Mouse (Mus musculus) ES-Bruce4 (cell line): ENCODE measurements around the gene Ak9.

Experiments used
- CTCF ChIP-seq: IDR thresholded peaks from one replicate; pipeline ENCODE4 v1.8.1; 2011; ENCODE audit warnings: low read depth, low read length
- EP300 ChIP-seq: IDR thresholded peaks from 2 replicates; pipeline ENCODE4 v1.6.1; 2011; ENCODE audit warnings: low read depth, low read length; ENCODE audit not compliant: insufficient read depth
- POLR2A ChIP-seq: IDR thresholded peaks from one replicate; pipeline ENCODE4 v1.8.1; 2011; ENCODE audit warnings: low read length; ENCODE audit not compliant: insufficient read depth

DNA sequence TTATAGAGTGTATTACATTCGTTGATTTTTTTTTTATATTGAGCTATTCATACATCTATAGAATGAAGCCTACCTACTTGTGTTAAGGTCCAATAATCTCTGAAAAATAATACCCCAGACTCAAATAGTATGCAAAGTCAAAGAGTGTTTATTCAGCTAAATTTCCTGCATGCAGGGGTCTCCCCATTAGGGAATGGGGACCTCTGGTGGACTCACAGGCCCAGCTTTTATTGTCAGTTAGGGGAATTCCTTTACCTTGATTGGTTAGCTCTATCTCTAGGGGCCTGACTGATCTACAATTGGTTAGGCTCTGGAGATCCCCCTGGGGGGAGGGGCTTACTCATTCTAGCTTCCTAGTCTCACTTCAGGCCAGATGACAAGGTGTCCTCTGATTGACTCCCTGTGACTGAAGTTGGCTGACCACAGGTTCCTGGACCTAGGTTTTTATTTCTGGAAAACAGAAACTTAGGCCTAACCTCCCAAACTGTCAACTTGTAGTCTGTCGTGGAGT lies 28.8 kb downstream of the Ak9 start:
- no peak for TF ChIP-seq CTCF
- TF ChIP-seq POLR2A: no peak
- no peak for TF ChIP-seq EP300
